Mouse (Mus musculus): ENCODE measurements around the gene Snx9.
A peak's percentile ranks its signal among the peaks of the same experiment; 100 is the strongest.

The Snx9 gene

DNA sequence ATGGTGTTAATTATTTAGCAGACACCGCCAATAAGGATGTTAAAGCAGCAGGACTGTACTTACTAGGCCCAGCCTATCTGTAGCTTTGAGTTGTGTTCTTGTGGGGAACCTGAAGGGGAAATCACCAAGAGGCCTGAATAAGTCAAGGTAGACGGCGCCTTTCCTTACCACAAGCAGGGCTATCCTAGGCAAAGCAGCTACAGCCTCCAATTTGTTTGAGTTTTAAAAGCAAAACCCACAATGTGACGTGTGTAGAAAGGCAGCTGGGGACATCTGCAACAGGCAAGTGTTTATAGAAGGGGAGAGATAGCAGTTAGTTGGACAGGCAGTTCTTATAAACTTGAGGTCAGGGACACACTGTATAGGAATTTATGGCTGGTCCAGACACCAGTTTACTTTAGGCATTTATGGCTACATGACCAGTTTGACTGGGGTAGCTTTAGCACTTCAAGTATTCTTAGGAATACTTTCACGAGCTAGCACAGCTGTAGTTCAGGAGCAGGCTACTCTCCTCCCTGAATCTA, 129.2 kb downstream of the Snx9 start:
- DNase-seq = no peak

- DNase-seq = no peak
Observed at GRCm38 (mm10) chr17:5973536-5973935, 132.4 kb downstream of the Snx9 start.

DNA sequence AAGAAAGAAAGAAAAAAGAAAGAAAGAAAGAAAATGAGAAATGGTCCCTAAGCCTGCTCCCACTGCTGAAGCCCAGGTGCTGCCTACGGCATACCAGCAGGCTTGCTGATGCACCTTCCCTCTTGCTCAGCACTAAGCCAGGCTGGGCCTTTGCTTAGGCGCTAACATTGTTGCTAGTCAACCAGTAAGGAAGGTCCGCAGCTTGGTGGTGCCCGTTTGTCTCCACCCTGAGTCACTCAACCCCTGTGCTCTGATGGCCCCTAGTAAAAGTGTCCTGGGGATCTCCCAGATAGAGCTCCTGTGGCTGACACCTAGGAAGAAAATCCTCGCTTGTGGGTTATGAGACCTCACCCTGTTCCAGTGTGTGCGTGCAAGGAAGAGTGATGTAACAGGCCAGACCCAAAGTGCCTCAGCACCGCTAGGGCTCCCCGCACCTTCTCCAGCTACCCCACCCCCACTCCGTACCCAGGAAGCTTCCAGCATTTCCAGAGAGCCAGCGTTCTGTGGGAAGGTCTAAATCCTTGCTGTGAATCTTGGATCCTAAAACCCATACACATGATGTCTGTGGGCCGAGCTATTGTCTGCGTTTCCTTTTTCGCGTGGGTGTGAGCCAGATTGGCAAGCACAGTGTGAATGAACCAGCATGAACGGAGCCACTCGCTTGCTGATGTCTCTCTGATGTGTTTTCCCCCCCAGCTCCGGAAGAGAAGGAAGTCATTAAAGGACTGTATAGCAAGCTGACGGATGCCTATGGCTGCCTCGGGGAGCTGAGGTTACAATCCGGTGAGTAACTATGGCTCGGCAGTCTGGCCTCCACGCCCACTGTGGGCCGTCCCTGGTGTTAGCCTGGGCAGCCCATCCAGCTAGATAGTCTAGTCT, 134.2 kb downstream of the Snx9 start:
- DNase-seq = peak in 1 of 2 experiments; percentile 39

GRCm38 (mm10) chr17:5976221-5977055, 135.3 kb downstream of the Snx9 start:
- DNase-seq = peak in 1 of 2 experiments; percentile 18

- DNase-seq = no peak
Observed at GRCm38 (mm10) chr17:5977056-5977920, 136.2 kb downstream of the Snx9 start.

GRCm38 (mm10) chr17:5977921-5978504, 136.9 kb downstream of the Snx9 start:
- DNase-seq = no peak

- DNase-seq = no peak
Observed at GRCm38 (mm10) chr17:5978505-5979077, 137.5 kb downstream of the Snx9 start.

DNA sequence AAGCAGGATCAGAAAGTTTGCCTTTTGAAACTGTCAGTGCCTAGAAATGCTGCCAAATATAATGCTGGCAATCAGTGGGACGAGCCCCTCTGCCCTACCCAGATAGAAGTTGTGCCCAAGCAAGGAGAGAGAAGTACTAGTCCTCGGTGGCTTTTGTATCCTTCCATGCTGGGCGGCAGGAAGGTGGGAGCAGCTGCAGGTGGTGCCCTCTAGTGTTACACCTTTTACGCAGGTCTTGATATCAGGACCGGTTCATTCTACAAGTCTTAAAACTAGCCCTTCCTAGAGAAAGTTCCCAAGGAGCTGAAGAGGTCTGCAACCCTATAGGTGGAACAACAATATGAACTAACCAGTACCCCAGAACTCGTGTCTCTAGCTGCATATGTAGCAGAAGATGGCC, 139.7 kb downstream of the Snx9 start:
- peak in 1 of 2 experiments; percentile 24 for DNase-seq
